Mouse (Mus musculus) erythroblast, adult 5-6 weeks (primary cell): Measurements from ENCODE around the gene Gpc1. TPM values are rescaled to one million over a fixed set of nuclear protein-coding genes. Genes with fewer than 3 reads are reported as not detected.

ENCODE experiments used
- ATAC-seq: replicated peaks from 2 replicates; pipeline ENCODE4 v1.8.0; 2016; ENCODE audit warnings: moderate number of reproducible peaks, mild to moderate bottlenecking, moderate TSS enrichment, inconsistent platforms; ENCODE audit not compliant: poor library complexity, low FRiP score, severe bottlenecking
- total RNA-seq, 2 experiments: library from RNA; stranded (forward) in 1 of 2; stranded (reverse) in 1 of 2; fragments of 150-400 nt in 1 of 2; fragments of 200-764, 138-1000 nt in 1 of 2; gene quantifications; 2 replicates each; pipeline versions ENCODE4 v1.2.3 to v1.2.4; 2015 to 2017; ENCODE audit warnings: low replicate concordance in 2 of 2

Gene Gpc1
- total RNA-seq (2015; ENCODE audit: low replicate concordance) (8.2 and 9.6 TPM in 2 replicates), total RNA-seq (2017; ENCODE audit: low replicate concordance) (6.8 and 7.4 TPM in 2 replicates)

DNA sequence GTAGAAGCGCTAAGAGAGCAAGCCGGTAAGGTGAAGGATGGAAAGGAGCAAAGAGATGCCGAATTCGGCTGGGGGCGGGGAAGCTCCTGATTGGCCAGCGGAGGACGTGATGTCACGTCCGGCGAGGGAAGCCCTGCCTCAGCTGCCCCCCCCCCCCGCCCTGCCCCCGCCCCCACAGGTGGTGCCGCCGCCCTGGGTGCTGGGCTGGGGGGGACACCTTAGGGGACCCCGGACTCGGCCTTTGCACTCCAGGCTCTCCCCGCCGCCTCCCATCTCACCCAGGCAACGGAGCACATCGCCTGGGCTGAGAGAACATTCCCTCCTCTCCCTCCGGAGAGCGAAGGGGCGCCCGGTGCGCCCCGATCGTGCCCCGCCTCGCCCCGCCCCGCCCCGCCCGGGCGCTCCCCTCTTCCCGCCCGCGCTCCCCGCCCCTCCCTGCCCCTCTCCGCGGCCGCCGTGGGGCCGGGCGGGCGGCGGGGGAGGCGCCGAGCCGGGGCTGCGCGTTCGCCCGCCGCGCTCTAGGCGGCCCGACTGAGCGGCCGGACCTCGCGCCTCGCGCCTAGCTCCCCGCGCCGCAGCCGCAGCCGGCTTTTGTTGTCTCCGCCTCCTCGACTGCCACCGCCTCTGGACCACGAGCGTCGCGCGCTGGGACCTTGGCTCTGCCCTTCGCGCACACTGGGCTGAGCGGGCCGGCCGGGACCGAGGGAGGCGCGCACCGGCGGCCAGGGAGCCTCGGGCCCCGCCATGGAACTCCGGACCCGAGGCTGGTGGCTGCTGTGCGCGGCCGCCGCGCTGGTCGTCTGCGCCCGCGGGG is at the start of gene Gpc1:
TSS of gene Gpc1 (plus strand) at position 458 of the 814 bp plus-strand sequence.
- no peak for ATAC-seq

- no peak for ATAC-seq
Observed at GRCm38 (mm10) chr1:92781862-92782261, 49.6 kb upstream of the Gpc1 start.

- no peak for ATAC-seq
Observed at GRCm38 (mm10) chr1:92782587-92782986, 48.9 kb upstream of the Gpc1 start.

- ATAC-seq, result no peak
Observed at GRCm38 (mm10) chr1:92787221-92787620, 44.2 kb upstream of the Gpc1 start.

- ATAC-seq, result no peak
Observed at GRCm38 (mm10) chr1:92788049-92788448, 43.4 kb upstream of the Gpc1 start.

- no peak for ATAC-seq
Observed at GRCm38 (mm10) chr1:92790628-92791027, 40.8 kb upstream of the Gpc1 start.

DNA sequence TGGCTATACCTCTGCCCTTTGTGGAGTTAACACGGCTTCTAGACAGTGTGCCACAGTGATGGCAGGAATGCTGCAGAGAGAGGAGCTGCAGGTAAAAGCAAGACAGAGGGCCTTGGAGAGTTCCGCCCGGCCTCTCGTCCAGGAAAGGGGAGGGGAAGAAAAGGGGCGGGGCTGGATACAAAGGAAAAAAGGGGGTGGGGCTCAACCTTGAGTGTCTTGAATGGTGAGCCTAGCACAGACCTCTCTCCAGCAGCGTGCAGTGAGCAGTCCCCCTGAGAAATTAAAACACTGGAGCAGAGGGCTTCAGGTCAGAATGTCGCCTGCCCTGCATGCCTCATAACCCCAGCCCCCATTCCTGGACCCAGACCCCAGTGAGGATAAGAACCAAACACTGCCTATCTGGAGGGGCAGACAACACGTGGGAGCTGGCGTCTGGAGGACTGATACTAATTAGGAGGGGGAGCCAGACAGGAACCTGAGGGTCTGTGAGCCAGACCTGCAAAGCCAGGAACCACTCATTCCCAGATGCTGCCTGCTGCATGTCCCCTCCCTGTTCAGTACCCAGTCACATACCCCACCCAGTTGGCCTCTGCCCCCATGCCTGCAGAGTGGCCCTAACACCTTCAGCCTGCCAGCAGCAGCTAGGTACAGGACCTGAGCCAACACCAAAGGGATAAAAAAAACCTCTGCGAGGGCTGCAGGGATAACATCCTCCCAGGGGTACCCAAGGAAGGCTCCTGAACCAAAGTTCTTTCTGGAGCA is 40.2 kb upstream of the Gpc1 start:
- ATAC-seq, result no peak

DNA sequence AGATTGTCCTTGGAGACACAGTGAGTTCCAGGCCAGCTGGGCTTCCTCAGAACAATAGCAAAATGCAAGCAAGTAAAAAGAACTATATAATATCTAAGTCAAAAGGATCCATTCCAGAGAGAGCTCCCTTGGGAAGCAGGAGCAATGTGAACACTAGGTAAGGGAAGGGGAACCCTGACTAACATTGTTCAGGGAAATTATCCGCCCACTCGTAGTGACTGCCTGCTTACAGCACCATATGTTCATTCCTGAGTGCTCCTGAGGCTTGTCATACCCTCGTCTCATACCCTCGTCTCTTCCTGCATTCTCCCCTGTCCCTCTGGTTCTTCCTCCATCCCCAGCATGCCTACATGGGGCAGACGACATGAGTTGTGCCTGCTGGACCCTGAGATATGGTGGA is 37.7 kb upstream of the Gpc1 start:
- ATAC-seq, result no peak

DNA sequence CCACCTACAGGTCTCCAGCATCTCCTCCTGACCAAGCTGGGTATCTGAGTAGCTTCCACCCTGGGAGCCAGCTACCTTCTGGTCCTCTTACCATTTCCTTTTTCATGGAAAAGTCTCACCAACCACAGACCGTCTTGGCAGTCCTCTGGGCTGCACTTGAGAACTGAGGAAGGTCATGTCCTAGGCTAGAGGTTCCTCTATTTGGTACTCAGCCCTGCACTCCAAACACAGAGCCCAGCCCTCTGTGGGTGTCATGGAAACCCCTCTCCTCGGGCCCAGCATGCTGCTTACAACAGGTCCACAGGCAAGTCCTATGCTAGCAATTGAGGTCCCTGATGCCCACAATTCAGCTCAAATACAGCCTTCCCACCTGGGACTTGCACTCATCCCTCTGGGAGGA is 33.0 kb upstream of the Gpc1 start:
- ATAC-seq, result no peak

GRCm38 (mm10) chr1:92799653-92800052 is 31.8 kb upstream of the Gpc1 start:
- no peak for ATAC-seq

- no peak for ATAC-seq
Observed at GRCm38 (mm10) chr1:92802362-92802761, 29.1 kb upstream of the Gpc1 start.

DNA sequence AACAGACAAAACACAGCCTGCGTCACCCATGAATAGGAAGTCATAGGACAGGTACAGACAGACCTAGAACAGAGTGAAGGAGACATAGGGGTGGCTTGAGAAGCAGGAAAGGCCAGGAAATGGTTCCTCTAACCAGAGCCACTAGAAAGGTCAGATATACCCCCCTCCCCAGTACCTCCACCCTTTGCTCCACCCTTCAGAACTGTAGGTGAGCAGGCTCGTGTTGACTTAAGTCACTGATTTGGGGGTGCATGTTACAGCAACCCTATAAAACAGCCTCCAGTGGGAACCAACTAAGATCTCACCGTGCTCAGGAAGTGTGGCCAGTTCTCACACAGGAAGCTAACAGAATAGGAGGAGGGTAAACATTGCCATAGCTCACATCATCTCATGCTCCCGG is 28.1 kb upstream of the Gpc1 start:
- no peak for ATAC-seq

GRCm38 (mm10) chr1:92805181-92805580 is 26.3 kb upstream of the Gpc1 start:
- ATAC-seq, result no peak

- ATAC-seq, result no peak
Observed at GRCm38 (mm10) chr1:92805836-92806235, 25.6 kb upstream of the Gpc1 start.

DNA sequence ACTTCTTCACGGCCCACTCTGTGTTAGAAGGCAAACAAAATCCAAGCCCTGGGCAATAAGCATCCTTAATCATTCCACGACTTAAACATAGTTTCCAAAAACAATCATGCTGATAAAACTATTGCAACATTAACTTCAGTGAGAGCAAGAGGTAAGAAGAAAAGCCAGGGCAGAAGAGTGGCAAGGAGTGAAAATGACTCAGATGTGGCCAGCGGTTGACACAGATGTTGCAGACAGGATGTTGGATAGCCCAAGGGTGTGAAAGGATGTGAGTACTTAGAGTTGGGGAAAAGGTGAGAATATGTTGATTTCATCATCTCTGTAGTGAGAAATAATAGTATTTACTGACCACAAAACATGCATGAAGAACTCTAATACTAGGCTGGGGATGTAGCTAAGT is 24.7 kb upstream of the Gpc1 start:
- no peak for ATAC-seq

DNA sequence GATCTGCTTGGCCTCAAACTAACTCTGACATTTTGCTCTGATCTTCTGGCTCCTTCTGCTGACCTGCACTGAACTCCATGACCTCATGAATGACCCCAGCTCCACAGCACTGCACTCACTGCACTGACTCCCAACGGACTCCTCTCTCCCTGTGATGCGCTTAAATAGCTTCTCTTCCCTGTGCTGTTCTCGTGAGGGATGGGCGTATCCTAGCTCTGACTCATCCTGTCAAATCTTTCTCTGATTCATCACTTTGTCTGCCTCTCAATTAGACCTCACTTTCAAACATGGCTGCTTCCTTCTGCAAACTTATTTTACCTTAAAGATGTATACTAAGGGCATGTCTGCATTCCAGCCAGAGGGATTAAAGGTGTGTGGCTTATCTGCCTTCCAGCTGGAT is 21.8 kb upstream of the Gpc1 start:
- ATAC-seq, result no peak

- no peak for ATAC-seq
Observed at GRCm38 (mm10) chr1:92814319-92814718, 17.1 kb upstream of the Gpc1 start.

- no peak for ATAC-seq
Observed at GRCm38 (mm10) chr1:92815100-92815499, 16.3 kb upstream of the Gpc1 start.

DNA sequence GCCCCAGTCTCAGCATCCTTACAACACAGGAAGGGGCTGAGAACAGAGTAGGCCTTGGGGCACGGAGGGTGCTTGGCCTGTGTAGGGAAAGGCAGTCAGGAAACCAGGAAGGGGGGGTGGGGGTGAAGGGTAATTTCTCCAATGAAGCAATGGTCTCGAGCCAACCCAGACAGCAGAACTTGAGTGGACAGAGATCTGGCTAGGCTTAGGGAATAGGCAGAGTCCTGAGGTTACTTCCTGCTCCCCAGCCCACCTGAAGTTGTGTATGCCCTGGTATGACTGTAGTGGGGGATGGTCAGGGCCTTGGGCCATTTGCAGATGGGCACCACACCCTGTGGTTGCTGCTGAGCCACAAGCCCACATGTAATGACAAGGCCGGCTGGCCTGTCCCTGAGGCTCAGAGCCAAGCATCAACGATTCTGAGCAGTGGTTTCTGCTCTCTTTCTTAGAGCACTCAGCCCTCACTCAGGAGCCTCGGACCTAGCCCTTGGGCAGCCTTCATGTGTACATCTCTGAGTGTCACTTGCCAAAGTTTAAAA is 15.6 kb upstream of the Gpc1 start:
- ATAC-seq, result no peak

DNA sequence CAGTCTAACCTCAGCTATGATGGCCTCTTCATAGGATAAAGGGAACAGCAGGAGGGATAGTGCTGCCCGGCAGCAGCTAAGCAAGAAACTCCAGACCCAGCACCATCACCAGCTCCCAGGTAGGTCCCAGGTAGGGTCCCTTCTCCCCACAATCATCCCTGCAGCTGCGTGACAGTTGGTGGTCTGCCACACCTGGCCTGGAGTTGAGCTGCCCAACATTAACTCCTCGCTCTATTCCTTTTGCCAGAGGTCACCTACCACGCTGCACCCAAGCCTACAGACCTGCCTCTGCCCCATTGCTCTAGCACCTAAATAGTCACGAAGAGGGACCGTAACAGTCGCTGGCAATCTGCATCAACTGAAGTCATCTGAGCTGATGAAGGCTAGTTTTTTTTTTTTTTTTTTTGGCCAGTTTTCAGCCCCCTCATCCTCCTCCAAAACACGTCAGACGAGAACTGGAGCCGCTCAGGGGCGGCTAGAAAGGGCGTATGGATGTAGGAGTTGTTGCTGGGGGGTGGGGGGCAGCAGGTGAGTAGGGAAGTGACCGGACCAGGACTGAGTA is 738 bp upstream of the Gpc1 start:
- no peak for ATAC-seq
